Mouse (Mus musculus): ENCODE data around the gene Anxa2. TPM values are rescaled to one million over a fixed set of nuclear protein-coding genes. Genes with fewer than 3 reads are reported as not detected.

Anxa2 gene
- polyA plus RNA-seq, 1 experiment from 2014 or later, result 154 TPM

GRCm38 (mm10) chr9:69511881-69512590 lies 58.6 kb downstream of the Anxa2 start:
- DNase-seq (ENCODE audit: low spot score) (no peak), ATAC-seq (replicated peaks; ENCODE audit: low FRiP score) (no peak)
- H3K36me3 ChIP-seq (ENCODE audit: control insufficient read depth, insufficient read depth, low read length), result no peaks in the 10 kb centered on the region
- no peaks in the 10 kb centered on the region for H3K9me3 ChIP-seq (ENCODE audit: control insufficient read depth, low read length)
- H3K4me1 ChIP-seq (replicated peaks; ENCODE audit: control insufficient read depth, insufficient read depth, low read length), result no peaks in the 10 kb centered on the region
- H3K27ac ChIP-seq (ENCODE audit: low read depth, low read length), result no peak overlapping the region
- H3K4me2 ChIP-seq (ENCODE audit: low read depth, low read length, severe bottlenecking), result no peak overlapping the region
- 21% methylated on average over 11 of the region's 11 CpGs for WGBS
- H3K9ac ChIP-seq (ENCODE audit: low read length), result no peak overlapping the region
- H3K4me3 ChIP-seq (ENCODE audit: low read depth, low read length), result no peak overlapping the region
- no peaks in the 10 kb centered on the region; the same call in 1 of the 2 replicates for H3K27me3 ChIP-seq (ENCODE audit: control insufficient read depth, insufficient read depth, low read length)

- Histone ChIP-seq H3K27me3 (ENCODE audit: control insufficient read depth, insufficient read depth, low read length) (no peaks in the 10 kb centered on the region; the same call in 1 of the 2 replicates), H3K4me1 (replicated peaks; ENCODE audit: control insufficient read depth, insufficient read depth, low read length) (no peaks in the 10 kb centered on the region), H3K27ac (ENCODE audit: low read depth, low read length) (no peak overlapping the region), H3K36me3 (ENCODE audit: control insufficient read depth, insufficient read depth, low read length) (no peaks in the 10 kb centered on the region), H3K4me2 (ENCODE audit: low read depth, low read length, severe bottlenecking) (no peak overlapping the region), H3K4me3 (ENCODE audit: low read depth, low read length) (no peak overlapping the region), H3K9me3 (ENCODE audit: control insufficient read depth, low read length) (no peaks in the 10 kb centered on the region), H3K9ac (ENCODE audit: low read length) (no peak overlapping the region)
- DNase-seq (ENCODE audit: low spot score), result no peak
- ATAC-seq (replicated peaks; ENCODE audit: low FRiP score), result no peak
- WGBS, result 93% methylated on average over 1 of the region's 1 CpGs
These were observed 59.3 kb downstream of the Anxa2 start for GRCm38 (mm10) chr9:69512726-69513125.

GRCm38 (mm10) chr9:69514206-69514605 lies 60.8 kb downstream of the Anxa2 start:
- Histone ChIP-seq H3K9ac (ENCODE audit: low read length) (no peak overlapping the region), H3K36me3 (ENCODE audit: control insufficient read depth, insufficient read depth, low read length) (no peaks in the 10 kb centered on the region), H3K27me3 (ENCODE audit: control insufficient read depth, insufficient read depth, low read length) (no peaks in the 10 kb centered on the region), H3K9me3 (ENCODE audit: control insufficient read depth, low read length) (no peaks in the 10 kb centered on the region), H3K4me1 (replicated peaks; ENCODE audit: control insufficient read depth, insufficient read depth, low read length) (no peaks in the 10 kb centered on the region), H3K4me3 (ENCODE audit: low read depth, low read length) (no peak overlapping the region), H3K27ac (ENCODE audit: low read depth, low read length) (no peak overlapping the region), H3K4me2 (ENCODE audit: low read depth, low read length, severe bottlenecking) (no peak overlapping the region)
- 74% methylated on average over 8 of the region's 8 CpGs for WGBS
- no peak for ATAC-seq (replicated peaks; ENCODE audit: low FRiP score)
- no peak for DNase-seq (ENCODE audit: low spot score)

GRCm38 (mm10) chr9:69515416-69515815 lies 62.0 kb downstream of the Anxa2 start:
- Histone ChIP-seq H3K9ac (ENCODE audit: low read length) (no peak overlapping the region), H3K4me1 (replicated peaks; ENCODE audit: control insufficient read depth, insufficient read depth, low read length) (no peaks in the 10 kb centered on the region), H3K36me3 (ENCODE audit: control insufficient read depth, insufficient read depth, low read length) (no peaks in the 10 kb centered on the region), H3K4me2 (ENCODE audit: low read depth, low read length, severe bottlenecking) (no peak overlapping the region), H3K27me3 (ENCODE audit: control insufficient read depth, insufficient read depth, low read length) (no peaks in the 10 kb centered on the region), H3K4me3 (ENCODE audit: low read depth, low read length) (no peak overlapping the region), H3K27ac (ENCODE audit: low read depth, low read length) (no peak overlapping the region), H3K9me3 (ENCODE audit: control insufficient read depth, low read length) (no peaks in the 10 kb centered on the region)
- DNase-seq (ENCODE audit: low spot score) (no peak), ATAC-seq (replicated peaks; ENCODE audit: low FRiP score) (no peak)
- 91% methylated on average over 7 of the region's 7 CpGs for WGBS

- ATAC-seq (replicated peaks; ENCODE audit: low FRiP score) (no peak), DNase-seq (ENCODE audit: low spot score) (no peak)
- no peaks in the 10 kb centered on the region for H3K36me3 ChIP-seq (ENCODE audit: control insufficient read depth, insufficient read depth, low read length)
- H3K4me3 ChIP-seq (ENCODE audit: low read depth, low read length), result no peak overlapping the region
- 85% methylated on average over 20 of the region's 20 CpGs for WGBS
- H3K27ac ChIP-seq (ENCODE audit: low read depth, low read length), result no peak overlapping the region
- H3K9ac ChIP-seq (ENCODE audit: low read length), result no peak overlapping the region
- no peaks in the 10 kb centered on the region for H3K27me3 ChIP-seq (ENCODE audit: control insufficient read depth, insufficient read depth, low read length)
- H3K4me2 ChIP-seq (ENCODE audit: low read depth, low read length, severe bottlenecking), result no peak overlapping the region
- H3K4me1 ChIP-seq (replicated peaks; ENCODE audit: control insufficient read depth, insufficient read depth, low read length), result no peaks in the 10 kb centered on the region
- no peaks in the 10 kb centered on the region for H3K9me3 ChIP-seq (ENCODE audit: control insufficient read depth, low read length)
These were observed 64.1 kb downstream of the Anxa2 start for GRCm38 (mm10) chr9:69517387-69518035.

Small RNA genes lying within 50 kb of the gene (microRNA-seq; reads per million reads assigned to microRNA genes)
- gene Mir3109 (ENCODE audit: insufficient number of aligned reads), result not detected

Other genes with a start within 250 kb of the Anxa2 start
- gene Ice2, start 55.7 kb upstream of the Anxa2 start, polyA plus RNA-seq (2014; fragmentation: Nextera tagmentation; extraction: Ambion mirVana), result 21.3 and 22.6 TPM in 2 replicates

Data from forebrain, embryonic 11.5 days (tissue).